Mouse (Mus musculus) embryonic facial prominence, embryonic 14.5 days (tissue): ENCODE results near the gene 2510009E07Rik. TPM values are rescaled to one million over a fixed set of nuclear protein-coding genes. Genes with fewer than 3 reads are reported as not detected.
A peak's percentile ranks its signal among the peaks of the same experiment; 100 is the strongest.

ENCODE experiments used
- ATAC-seq: fragments of 200-750 bp; cut with Nextera tagmentation; 2 replicates; pipeline ENCODE4 v1.8.0; 2017; ENCODE audit warnings: low read depth, moderate number of reproducible peaks, moderate TSS enrichment
- DNase-seq: peaks from one replicate; pipeline ENCODE4 v3.0.0-alpha.2; 2015; ENCODE audit warnings: low spot score
- H3K27ac ChIP-seq: fragments of 300-500 bp; sonication (generic); replicated peaks from 2 replicates; pipeline ENCODE4 v1.5.1; 2014; ENCODE audit warnings: low read depth, mild to moderate bottlenecking, low read length, moderate library complexity
- H3K27me3 ChIP-seq: fragments of 300-500 bp; sonication (generic); replicated peaks from 2 replicates; pipeline ENCODE4 v1.6.1; 2014; ENCODE audit warnings: low read length; ENCODE audit not compliant: control insufficient read depth, insufficient read depth
- H3K36me3 ChIP-seq: fragments of 300-500 bp; sonication (generic); 2 replicates; pipeline ENCODE4 v1.6.1; 2014; ENCODE audit warnings: low read length, mixed read lengths; ENCODE audit not compliant: control insufficient read depth, insufficient read depth
- H3K4me1 ChIP-seq: fragments of 300-500 bp; sonication (generic); 2 replicates; pipeline ENCODE4 v1.6.1; 2014; ENCODE audit warnings: antibody characterized with exemption, low read length; ENCODE audit not compliant: control insufficient read depth, insufficient read depth
- H3K4me2 ChIP-seq: fragments of 300-500 bp; sonication (generic); 2 replicates; pipeline ENCODE4 v1.6.1; 2014; ENCODE audit warnings: low read depth, mild to moderate bottlenecking, low read length, moderate library complexity, mixed read lengths
- H3K4me3 ChIP-seq: fragments of 300-500 bp; sonication (generic); 2 replicates; pipeline ENCODE4 v1.5.1; 2014; ENCODE audit warnings: low read depth, mild to moderate bottlenecking, low read length
- H3K9ac ChIP-seq: fragments of 300-500 bp; sonication (generic); 2 replicates; pipeline ENCODE4 v1.6.1; 2014; ENCODE audit warnings: low read depth, mild to moderate bottlenecking, low read length, moderate library complexity, mixed read lengths
- H3K9me3 ChIP-seq: fragments of 300-500 bp; sonication (generic); 2 replicates; pipeline ENCODE4 v1.6.1; 2016; ENCODE audit warnings: low read length; ENCODE audit not compliant: control insufficient read depth
- WGBS: fragments of 180-500 bp; shearing (Covaris S2); extraction: QIAGEN DNeasy Blood & Tissue Kit; methylation state at CpG from one replicate; pipeline ENCODE4 v1.1.7; 2014; 5-methylcytosine and 5-hydroxymethylcytosine counted together
- polyA plus RNA-seq: library from polyadenylated mRNA; unstranded; fragments of >200 nt; fragmentation: Nextera tagmentation; extraction: Ambion mirVana; gene quantifications from 2 replicates; pipeline ENCODE4 v1.2.1, GENCODE M21; 2014

Gene 2510009E07Rik
- polyA plus RNA-seq, result 22.9 and 23.9 TPM in 2 replicates

DNA sequence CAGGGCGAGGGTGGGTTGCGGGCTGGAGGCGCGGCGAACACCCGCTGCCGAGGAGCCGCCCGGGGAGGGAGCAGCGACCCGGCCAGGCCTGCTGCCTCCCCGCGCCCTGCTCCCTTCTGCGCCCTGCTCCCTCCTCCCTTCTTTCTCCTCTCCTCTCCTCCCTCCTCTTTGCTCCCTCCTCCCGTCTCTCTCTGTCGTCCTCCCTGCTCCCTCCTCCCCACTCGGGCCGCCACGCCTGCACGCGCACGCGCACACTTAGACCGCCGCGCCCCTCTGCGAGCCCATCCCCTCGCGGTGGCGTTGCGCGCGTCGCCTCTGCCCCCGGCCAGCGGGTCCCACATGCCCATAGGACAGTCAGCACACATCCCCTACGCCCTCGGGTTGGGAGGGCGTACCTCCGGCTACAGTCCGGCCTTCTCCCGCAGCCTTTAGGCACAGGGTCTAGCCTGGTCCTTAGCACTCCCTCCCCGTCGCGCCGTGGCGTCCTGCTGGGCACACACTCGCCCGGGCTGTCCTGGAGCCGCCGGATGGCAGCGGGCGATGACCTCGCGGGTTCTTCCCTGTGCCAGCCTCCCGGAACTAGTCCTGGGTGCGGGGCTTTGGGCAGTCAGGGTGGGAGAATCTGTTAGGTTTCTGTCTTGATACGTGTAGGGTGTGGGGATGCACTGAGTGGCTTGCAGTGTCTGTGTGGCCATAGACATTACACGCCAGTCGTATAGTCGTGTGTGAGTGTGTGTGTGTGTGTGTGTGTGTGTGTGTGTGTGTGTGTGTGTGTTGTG, at the start of gene 2510009E07Rik:
TSS of gene 2510009E07Rik (minus strand) at position 203 of the 779 bp plus-strand sequence.
- Histone ChIP-seq H3K27ac (peak within 1 kb of the TSS; percentile 84), H3K4me3 (peak within 1 kb of the TSS; percentile 86), H3K27me3 (no peaks in the 10 kb centered on the region), H3K4me1 (peaks cover 19% of the 10 kb centered on the region), H3K9me3 (0 out of 2 replicates have a peak, but pooled peaks cover under 1% of the 10 kb centered on the region), H3K9ac (peak within 1 kb of the TSS; percentile 91), H3K4me2 (peak within 1 kb of the TSS; percentile 83), H3K36me3 (no peaks in the 10 kb centered on the region)
- DNase-seq, result peak; percentile 94
- 1% methylated on average over 46 of the region's 61 CpGs for WGBS
- peak; percentile 90 for ATAC-seq

GRCm38 (mm10) chr16:21743401-21743800, 48.9 kb upstream of the 2510009E07Rik start:
- H3K9me3 ChIP-seq, result no peaks in the 10 kb centered on the region
- H3K4me1 ChIP-seq, result no peaks in the 10 kb centered on the region
- H3K9ac ChIP-seq, result no peak overlapping the region
- H3K27me3 ChIP-seq, result no peaks in the 10 kb centered on the region
- 88% methylated on average over 6 of the region's 6 CpGs for WGBS
- ATAC-seq (no peak), DNase-seq (no peak)
- no peaks in the 10 kb centered on the region for H3K36me3 ChIP-seq
- no peak overlapping the region for H3K4me2 ChIP-seq
- H3K4me3 ChIP-seq, result no peak overlapping the region
- no peak overlapping the region for H3K27ac ChIP-seq

GRCm38 (mm10) chr16:21742898-21743297, 48.4 kb upstream of the 2510009E07Rik start:
- H3K36me3 ChIP-seq, result no peaks in the 10 kb centered on the region
- WGBS, result 90% methylated on average over 5 of the region's 5 CpGs
- H3K9ac ChIP-seq, result no peak overlapping the region
- H3K27ac ChIP-seq, result no peak overlapping the region
- H3K4me2 ChIP-seq, result no peak overlapping the region
- no peaks in the 10 kb centered on the region for H3K9me3 ChIP-seq
- ATAC-seq (no peak; the same call in 1 of the 2 replicates), DNase-seq (peak; percentile 36)
- no peak overlapping the region for H3K4me3 ChIP-seq
- no peaks in the 10 kb centered on the region for H3K27me3 ChIP-seq
- no peaks in the 10 kb centered on the region for H3K4me1 ChIP-seq

DNA sequence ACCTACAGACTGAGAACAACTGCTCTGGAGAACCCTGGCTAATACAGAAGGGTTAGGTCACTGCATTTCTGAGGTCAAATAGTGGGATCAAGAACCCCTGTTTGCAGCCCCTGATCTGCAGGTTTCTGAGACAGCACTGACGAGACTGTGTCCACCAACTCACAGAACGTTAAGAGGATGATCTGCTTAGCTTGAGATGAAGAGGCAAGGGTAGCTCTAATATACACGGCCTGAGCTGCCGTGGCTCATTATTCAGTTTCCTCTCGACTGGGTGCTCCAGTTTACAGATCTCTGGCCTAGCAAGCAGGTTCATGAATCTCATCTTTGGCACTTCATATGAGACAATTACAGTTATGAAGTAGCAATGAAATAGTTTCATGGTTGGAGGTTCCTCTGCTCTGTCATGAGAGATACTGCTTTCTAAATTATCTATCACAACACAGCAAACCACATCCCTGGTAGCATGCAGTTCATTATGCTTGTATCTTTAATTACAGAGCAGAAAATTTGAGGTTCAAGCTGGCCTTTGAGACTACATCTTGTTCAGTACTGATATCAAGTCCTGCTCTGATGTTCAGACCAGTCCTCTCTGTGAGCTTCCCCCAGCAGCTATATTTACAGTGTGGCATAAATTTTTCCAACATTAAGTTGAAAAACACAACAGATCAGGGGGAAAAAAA, 47.9 kb upstream of the 2510009E07Rik start:
- WGBS, result 87% methylated on average over 5 of the region's 5 CpGs
- no peaks in the 10 kb centered on the region for H3K27me3 ChIP-seq
- no peak overlapping the region for H3K9ac ChIP-seq
- H3K4me3 ChIP-seq, result no peak overlapping the region
- ATAC-seq (no peak), DNase-seq (no peak)
- H3K4me1 ChIP-seq, result no peaks in the 10 kb centered on the region
- no peaks in the 10 kb centered on the region for H3K9me3 ChIP-seq
- no peak overlapping the region for H3K4me2 ChIP-seq
- no peaks in the 10 kb centered on the region for H3K36me3 ChIP-seq
- H3K27ac ChIP-seq, result no peak overlapping the region

DNA sequence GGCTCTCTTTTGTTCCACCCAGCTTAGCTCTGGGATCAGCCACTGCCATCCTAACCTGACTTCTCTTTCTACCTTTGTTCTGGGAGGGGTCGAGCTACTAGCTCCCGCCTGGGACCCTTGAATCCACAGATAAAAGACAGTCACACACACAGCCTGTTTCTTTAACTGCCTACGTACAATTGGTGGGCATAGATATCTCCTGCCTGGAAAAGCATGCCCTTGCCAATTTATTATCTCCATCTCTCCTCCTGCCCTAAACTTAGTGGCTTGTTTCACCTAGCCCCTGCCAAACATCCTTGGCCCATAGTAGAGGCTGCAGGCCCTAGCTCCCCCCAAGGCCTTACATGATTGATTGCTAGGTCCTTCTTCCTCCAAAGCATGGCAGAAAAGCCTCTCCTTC, 47.1 kb upstream of the 2510009E07Rik start:
- H3K27me3 ChIP-seq, result no peaks in the 10 kb centered on the region
- H3K9ac ChIP-seq, result no peak overlapping the region
- no peaks in the 10 kb centered on the region for H3K9me3 ChIP-seq
- DNase-seq, result no peak
- H3K36me3 ChIP-seq, result no peaks in the 10 kb centered on the region
- 87% methylated on average over 3 of the region's 3 CpGs for WGBS
- no peaks in the 10 kb centered on the region for H3K4me1 ChIP-seq
- ATAC-seq, result no peak
- no peak overlapping the region for H3K4me3 ChIP-seq
- H3K4me2 ChIP-seq, result no peak overlapping the region
- H3K27ac ChIP-seq, result no peak overlapping the region

DNA sequence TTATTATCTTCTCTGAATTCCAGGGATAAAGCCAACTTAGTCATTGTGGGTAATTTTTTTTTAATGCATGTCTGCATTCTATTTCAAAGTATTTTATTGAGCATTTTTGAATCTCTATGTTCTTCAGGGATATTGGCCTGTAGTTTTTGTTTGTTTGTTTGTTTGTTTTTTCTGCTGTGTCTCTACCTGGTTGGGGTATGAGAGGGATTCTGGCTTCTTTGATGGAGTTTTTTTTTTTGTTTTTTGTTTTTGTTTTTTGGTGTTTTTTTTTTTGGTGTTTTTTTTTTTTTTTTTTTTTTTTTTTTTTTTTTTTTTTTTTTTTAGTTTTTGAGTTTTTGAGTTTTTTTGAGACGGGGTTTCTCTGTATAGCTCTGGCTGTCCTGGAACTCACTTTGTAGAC, 41.2 kb upstream of the 2510009E07Rik start:
- H3K4me2 ChIP-seq, result no peak overlapping the region
- H3K9me3 ChIP-seq, result no peaks in the 10 kb centered on the region
- DNase-seq (no peak), ATAC-seq (no peak)
- no peak overlapping the region for H3K9ac ChIP-seq
- 89% methylated on average over 1 of the region's 1 CpGs for WGBS
- H3K4me1 ChIP-seq, result no peaks in the 10 kb centered on the region
- H3K36me3 ChIP-seq, result no peaks in the 10 kb centered on the region
- no peak overlapping the region for H3K27ac ChIP-seq
- no peaks in the 10 kb centered on the region for H3K27me3 ChIP-seq
- no peak overlapping the region for H3K4me3 ChIP-seq

GRCm38 (mm10) chr16:21727897-21728364, 33.5 kb upstream of the 2510009E07Rik start:
- H3K27me3 ChIP-seq, result no peaks in the 10 kb centered on the region
- no peaks in the 10 kb centered on the region for H3K9me3 ChIP-seq
- H3K36me3 ChIP-seq, result no peaks in the 10 kb centered on the region
- ATAC-seq, result no peak
- WGBS, result 39% methylated on average over 10 of the region's 10 CpGs
- peak overlapping the region; percentile 27; the same call in 1 of the 2 replicates for H3K4me2 ChIP-seq
- 0 out of 2 replicates have a peak overlapping the region, but pooled peaks have one; percentile 14 for H3K9ac ChIP-seq
- DNase-seq, result peak; percentile 86
- H3K4me3 ChIP-seq, result peak overlapping the region; percentile 15; the same call in 1 of the 2 replicates
- H3K27ac ChIP-seq, result no peak overlapping the region
- no peaks in the 10 kb centered on the region; the same call in 1 of the 2 replicates for H3K4me1 ChIP-seq

GRCm38 (mm10) chr16:21727421-21727820, 33.0 kb upstream of the 2510009E07Rik start:
- no peaks in the 10 kb centered on the region for H3K27me3 ChIP-seq
- no peaks in the 10 kb centered on the region; the same call in 1 of the 2 replicates for H3K4me1 ChIP-seq
- H3K36me3 ChIP-seq, result no peaks in the 10 kb centered on the region
- no peak for DNase-seq
- H3K4me3 ChIP-seq, result no peak overlapping the region
- H3K4me2 ChIP-seq, result no peak overlapping the region
- 87% methylated on average over 3 of the region's 3 CpGs for WGBS
- no peak for ATAC-seq
- H3K9me3 ChIP-seq, result no peaks in the 10 kb centered on the region
- H3K9ac ChIP-seq, result no peak overlapping the region
- H3K27ac ChIP-seq, result no peak overlapping the region
